Mouse (Mus musculus) gastrocnemius, postnatal 14 days (tissue): ENCODE results near the gene Sh3tc1. TPM values are rescaled to one million over a fixed set of nuclear protein-coding genes. Genes with fewer than 3 reads are reported as not detected.
A peak's percentile ranks its signal among the peaks of the same experiment; 100 is the strongest.

Experiments
- DNase-seq: peaks from one replicate; pipeline ENCODE4 v3.0.0; 2021; ENCODE audit warnings: mixed read lengths
- intact Hi-C: fragments of 180-260 bp; cut with DNase I; formaldehyde crosslinking; loops from one replicate; pipeline ENCODE4 v1.15.1; 2025; ENCODE audit warnings: low total_unique reads
- total RNA-seq, 2 experiments: library from RNA; stranded (reverse); gene quantifications; 2 replicates each; pipeline ENCODE4 v1.2.3; 2021

The Sh3tc1 gene
- total RNA-seq, 2 experiments from 2014 or later, result 3.9 to 4.4 TPM

DNA sequence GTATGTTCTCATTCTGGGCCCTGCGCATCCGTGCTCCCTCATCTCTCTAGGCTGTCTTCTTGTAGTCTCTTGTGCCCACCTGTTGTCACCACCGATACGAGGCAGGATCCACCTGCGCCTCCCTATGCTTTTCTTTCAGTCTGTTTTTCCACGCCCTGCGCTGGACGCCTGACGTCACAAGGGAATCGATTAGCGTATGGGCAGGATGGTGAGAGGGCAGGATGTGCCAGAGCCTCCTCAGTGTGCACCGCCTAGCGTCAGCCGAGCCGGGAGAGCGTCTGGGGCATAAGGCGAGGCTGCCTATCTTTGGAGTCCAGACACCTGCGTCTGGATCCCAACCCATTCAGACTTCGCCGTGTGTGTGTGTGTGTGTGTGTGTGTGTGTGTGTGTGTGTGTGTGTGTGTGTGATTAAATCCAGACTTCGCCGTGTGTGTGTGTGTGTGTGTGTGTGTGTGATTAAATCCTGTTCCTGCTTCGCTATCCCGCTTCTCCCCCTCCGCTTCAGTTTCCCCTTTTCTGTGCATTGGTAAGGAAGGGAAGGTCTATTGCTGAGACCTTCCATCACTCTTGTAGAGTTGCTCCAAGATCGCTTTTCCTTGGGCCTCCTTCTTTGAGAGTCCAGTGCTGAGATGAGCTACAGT, 17.3 kb upstream of the Sh3tc1 start:
- intact Hi-C loops, result no loop called here
- no peak for DNase-seq

- no peak for DNase-seq
- intact Hi-C loops, result no loop called here
Observed at GRCm38 (mm10) chr5:35756020-35756419, 16.2 kb upstream of the Sh3tc1 start.

- DNase-seq, result peak; percentile 61
- intact Hi-C loops, result no loop called here
Observed at GRCm38 (mm10) chr5:35755131-35755733, 15.4 kb upstream of the Sh3tc1 start.

DNA sequence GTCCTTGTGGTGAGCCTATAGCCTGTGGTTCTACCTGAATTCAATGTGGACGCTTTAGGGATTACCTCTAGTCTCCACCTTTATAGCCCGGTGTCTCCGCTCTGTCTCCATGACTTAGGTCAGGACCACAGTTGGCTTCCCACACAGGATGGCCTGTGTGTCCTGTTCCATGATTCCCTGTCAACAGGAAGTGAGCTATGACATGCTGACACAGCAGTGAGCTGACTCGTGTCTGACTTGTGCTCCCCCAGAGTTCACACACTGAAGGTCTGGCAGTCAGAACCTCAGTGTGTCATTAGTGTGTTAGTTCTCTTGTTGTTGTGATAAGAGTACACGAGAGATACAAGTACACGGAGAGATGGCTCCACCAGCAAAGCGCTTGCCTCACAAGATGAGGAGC, 11.2 kb upstream of the Sh3tc1 start:
- DNase-seq, result no peak
- intact Hi-C loops, result loop anchor here (5.0 kb wide), 2 partner anchors 49 to 106 kb away; no protein-coding TSS in a partner anchor

GRCm38 (mm10) chr5:35750026-35750425, 10.2 kb upstream of the Sh3tc1 start:
- no peak for DNase-seq
- intact Hi-C loops, result loop anchor here (5.0 kb wide), 2 partner anchors 48 to 107 kb away; no protein-coding TSS in a partner anchor

- intact Hi-C loops, result loop anchor here (5.0 kb wide), 1 partner anchor 63 kb away; no protein-coding TSS in a partner anchor
Observed at GRCm38 (mm10) chr5:35749416-35749815, 9.6 kb upstream of the Sh3tc1 start.

DNA sequence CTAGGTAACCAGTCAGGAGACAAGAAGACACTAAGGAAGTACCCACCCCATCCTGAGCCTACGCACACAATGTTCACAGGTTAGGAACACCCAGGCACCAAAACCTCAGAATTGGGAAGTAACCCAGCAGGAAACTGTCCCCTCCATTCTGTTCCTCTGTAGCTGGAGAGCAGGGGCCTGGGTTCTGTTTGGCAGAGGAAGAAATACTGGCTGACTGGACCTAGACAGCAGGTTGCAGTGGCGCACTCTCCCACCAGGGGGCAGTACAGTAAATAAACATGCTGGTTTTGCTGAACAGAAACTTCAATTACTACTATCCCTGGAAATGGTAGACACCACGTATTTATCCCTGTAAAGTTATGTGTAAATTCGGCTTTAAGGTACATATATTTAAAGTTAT, 7.1 kb upstream of the Sh3tc1 start:
- intact Hi-C loops, result loop anchor here (5.0 kb wide), 1 partner anchor 65 kb away; no protein-coding TSS in a partner anchor
- DNase-seq, result peak; percentile 72

More at GRCm38 (mm10) chr5:35749416-35749815, 9.6 kb upstream of the Sh3tc1 start:
- no peak for DNase-seq

GRCm38 (mm10) chr5:35745406-35745805, 5.6 kb upstream of the Sh3tc1 start:
- intact Hi-C loops, result loop anchor here (5.0 kb wide), 1 partner anchor 67 kb away; no protein-coding TSS in a partner anchor
- no peak for DNase-seq

DNA sequence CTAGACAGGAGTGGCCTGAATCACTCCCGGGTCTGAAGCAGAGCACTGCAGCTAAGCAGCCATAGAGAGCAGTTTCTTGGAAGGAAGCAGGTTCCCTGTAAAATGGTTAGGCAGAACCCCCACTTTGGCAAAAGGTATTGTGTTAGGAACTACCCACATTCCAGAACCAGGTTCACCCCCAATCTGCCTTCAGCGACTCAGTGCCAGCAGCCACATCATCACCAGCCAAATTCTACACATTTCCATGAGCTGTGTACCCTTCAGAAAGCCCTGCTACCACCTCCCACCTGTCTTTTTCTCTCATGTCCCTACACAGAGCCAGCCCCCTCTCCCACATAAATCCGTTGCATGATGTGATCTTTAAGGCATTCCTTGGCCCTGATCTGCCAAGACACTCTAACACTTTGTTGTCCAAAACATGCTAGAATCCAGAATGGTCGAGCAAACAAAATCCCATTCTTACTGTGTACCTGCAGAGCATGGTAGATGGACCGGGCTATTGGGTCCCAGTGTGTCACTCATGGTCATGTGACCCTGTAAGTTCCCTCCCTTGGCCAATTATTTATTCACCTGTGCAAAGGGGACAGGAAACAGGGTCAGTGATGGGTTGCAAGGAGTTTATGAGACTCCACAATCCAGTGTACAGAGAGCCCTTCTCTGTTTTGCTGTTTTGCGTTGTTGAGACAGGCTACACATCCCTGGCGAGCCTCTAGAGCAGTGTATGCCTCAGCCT, 4.4 kb upstream of the Sh3tc1 start:
- intact Hi-C loops, result no loop called here
- DNase-seq, result no peak

DNA sequence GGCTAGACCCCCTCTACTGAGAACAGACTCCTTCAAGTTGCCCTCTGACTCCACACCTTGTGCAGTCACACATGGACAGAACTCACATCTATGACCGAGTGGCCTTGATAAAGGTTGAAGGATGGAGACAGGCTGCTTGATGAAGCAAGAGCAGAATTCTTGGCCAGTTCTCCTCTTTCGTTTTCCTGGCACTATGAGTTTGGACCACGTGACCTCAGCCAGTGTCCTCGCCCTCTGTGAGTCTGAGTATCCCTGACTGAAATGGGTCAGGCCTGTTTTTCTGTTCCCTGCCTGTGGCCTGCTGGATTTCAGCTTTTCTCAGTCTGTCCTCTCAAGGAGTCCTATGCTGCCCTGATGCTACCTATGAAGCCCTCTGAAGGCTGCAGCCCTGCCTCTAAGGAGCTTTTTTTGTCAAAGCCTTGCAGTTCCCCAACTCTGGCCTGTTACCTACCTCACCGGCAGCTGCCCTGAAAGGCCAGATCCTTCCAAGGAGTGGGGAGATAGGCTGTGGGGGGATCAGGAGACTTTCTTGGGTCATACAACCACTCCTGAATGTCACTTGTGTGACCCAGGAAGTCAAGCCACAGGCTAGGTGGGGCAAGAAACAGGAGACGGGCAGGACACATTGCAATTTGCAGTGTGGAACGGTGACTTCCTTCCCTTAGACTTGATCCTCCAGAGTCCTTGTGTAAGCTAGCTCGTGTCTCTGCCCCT, 3.6 kb upstream of the Sh3tc1 start:
- peak; percentile 55 for DNase-seq

DNA sequence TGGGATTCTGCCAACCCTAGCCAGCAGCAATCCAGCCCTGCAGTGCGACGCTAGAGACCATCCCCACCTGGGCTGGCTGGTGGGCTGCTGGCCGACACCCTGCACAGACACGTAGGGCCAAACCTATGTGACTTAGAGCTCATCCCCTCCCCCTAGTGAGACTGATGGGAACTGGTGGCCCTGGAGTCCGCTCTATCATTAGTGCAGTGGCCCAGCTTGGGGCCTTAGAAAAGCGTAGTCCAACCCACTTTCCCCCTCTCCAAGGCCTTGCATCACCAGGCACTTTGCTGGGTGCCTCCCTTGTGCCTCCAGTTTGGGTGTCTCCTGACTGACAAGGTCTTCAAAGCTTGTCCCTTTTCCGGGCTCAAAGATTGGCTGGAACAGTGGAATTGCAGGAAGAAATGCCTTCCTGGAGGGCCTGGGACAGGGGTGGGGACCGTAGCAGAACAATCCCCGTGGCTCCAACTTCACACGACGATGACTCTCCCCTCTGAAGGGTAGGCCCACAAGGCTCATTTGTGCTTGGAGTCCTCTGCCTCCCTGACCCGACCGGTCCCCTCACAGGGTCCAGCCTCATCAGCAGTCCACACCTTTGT, 1.5 kb upstream of the Sh3tc1 start:
- no peak for DNase-seq
- intact Hi-C loops, result no loop called here

More for the DNA sequence above, 3.6 kb upstream of the Sh3tc1 start:
- intact Hi-C loops, result no loop called here

- DNase-seq, result no peak
- intact Hi-C loops, result no loop called here
Observed at GRCm38 (mm10) chr5:35740716-35741115, 929 bp upstream of the Sh3tc1 start.

DNA sequence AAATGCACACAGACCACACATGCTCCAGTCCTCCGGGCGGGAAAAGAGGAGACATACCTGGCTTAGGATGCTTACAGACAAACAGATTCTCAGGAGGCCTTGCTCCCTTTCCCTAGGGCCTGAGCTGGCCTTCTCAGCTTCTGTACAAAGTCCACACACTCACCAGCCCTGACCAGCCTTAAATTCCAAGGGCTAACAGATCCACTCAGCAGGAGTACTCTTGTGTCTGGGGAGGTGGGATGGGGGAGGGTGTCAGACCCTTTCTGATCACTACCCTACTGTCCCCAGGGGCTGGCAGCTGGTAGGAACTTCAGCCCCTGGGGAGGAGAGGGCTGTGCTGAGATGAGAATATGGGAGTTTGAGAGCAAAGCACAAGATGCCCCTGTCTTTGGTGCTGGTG, 782 bp downstream of the Sh3tc1 start:
- intact Hi-C loops, result no loop called here
- DNase-seq, result no peak

DNA sequence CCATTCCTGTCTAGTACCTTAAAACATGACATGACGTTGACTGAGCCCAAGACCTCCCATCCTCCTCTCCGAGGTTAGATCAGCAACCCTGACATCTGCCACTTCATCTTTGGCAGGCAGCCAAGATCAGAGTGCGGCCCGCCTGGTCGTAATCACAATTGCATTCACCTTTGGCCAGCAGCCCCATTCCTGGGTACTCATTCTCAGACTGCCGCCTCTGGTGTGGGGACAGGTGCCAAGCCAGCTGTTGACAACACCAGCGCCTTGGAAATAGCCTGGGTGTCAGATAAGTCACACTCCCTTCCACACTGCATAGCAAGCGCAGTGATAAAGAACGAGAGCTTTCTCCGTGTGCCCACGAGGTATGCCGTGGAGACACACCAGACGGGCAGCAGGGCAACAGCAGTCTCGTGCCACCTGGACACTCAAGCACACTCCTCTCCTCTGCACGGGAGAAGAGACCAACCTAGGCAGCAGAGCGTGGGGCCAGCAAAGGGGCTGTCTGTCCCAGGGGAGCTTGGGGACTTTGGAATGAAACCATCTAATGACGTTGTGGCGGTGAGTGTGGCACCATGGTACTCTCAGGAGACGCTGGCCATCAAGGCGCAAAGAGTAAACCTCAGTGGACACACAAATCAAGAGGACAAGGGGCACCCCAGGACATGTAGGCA, 2.4 kb downstream of the Sh3tc1 start:
- intact Hi-C loops, result no loop called here
- DNase-seq, result peak; percentile 59

GRCm38 (mm10) chr5:35733523-35733922, 6.3 kb downstream of the Sh3tc1 start:
- intact Hi-C loops, result no loop called here
- no peak for DNase-seq

- intact Hi-C loops, result no loop called here
- no peak for DNase-seq
Observed at GRCm38 (mm10) chr5:35731006-35731405, 8.8 kb downstream of the Sh3tc1 start.

- DNase-seq, result no peak
- intact Hi-C loops, result no loop called here
Observed at GRCm38 (mm10) chr5:35730552-35730951, 9.2 kb downstream of the Sh3tc1 start.

DNA sequence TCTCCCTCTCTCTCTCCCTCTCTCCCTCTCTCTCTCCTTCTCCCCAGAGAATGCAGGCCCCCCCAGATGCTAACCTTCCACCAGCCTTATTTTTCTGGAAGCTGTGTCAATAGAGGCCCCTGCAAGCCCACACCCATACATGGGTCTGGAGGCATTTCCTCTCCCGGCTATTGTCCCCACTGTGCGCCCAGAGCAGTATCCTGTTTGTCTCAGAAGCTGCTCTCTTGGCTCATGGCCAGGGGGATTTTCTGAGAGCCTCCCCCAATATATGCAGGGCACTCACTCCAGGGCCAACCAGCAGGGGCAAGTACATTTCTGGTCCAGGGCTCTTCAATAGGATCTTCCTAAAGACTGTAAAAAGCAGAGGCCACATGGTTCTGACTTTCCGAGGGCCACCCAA, 9.9 kb downstream of the Sh3tc1 start:
- DNase-seq, result peak; percentile 53
- intact Hi-C loops, result no loop called here

- intact Hi-C loops, result no loop called here
- peak; percentile 56 for DNase-seq
Observed at GRCm38 (mm10) chr5:35728957-35729460, 10.8 kb downstream of the Sh3tc1 start.
